ENCODE assay signal across 8 mouse cellular contexts in the genomic region with DNA sequence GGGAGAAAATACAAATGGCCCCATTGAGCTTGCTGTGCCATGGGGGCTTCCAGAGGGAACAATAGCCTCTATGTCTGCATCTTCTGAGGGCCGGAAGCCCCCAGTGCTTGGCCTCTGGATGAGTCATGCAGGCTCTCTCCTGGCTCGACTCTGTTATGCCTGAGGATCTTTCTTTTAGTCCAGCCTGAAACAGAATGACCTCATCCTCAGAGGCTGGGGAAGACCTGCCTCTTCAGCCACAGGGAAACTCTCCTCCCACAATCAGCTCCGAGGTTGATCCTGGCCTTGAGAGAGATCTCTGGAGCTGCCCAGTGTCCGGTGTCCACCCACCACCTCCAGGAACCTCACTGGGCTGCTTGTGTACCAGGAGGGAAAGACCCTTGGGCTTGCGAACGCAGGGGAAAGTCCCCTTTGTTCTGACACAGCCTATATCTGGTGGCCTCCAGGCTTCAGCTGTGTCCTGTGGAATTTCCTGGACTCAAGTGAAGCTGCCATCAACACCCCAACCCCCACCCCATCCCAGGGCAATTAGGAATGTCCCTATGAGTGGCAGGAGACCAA.
DNase-seq lines count a peak whose midpoint lies in the region; ATAC-seq and TF ChIP-seq lines count a peak whose summit lies in the region.

No protein-coding gene starts in this region.

- dilution Hi-C loops in CH12.LX (cut with MboI; ENCODE audit: extremely low pct_ligation_motif_present, extremely low pct_unique_long_range_greater_than_20kb, low sequenced_read_pairs) = no loop called here

- H3K27me3 ChIP-seq in CH12.LX (replicated peaks) = no peaks in the 10 kb centered on the region
- no peaks in the 10 kb centered on the region for H3K27me3 ChIP-seq in kidney, embryonic 16.5 days (ENCODE audit: insufficient read depth, low read length)

- no peak for TF ChIP-seq CTCF in CH12.LX (conservative IDR thresholded peaks at IDR 0.05 in 1 of 2, IDR thresholded peaks at IDR 0.05 in 1 of 2; ENCODE audit: low read depth in 2 of 2, low read length in 2 of 2)
- TF ChIP-seq CTCF in left cerebral cortex, adult 2 months (IDR thresholded peaks at IDR 0.05) = no peak

- WGBS in kidney, embryonic 16.5 days = 53% methylated on average over 6 of the region's 6 CpGs

- in situ Hi-C loops in CH12.LX (cut with MboI; ENCODE audit: low pct_ligation_motif_present, low pct_unique_long_range_greater_than_20kb, low sequenced_read_pairs) = loop anchor here (5.0 kb wide), 1 partner anchor 36 kb away; no protein-coding TSS in a partner anchor

- H3K27ac ChIP-seq in CH12.LX (ENCODE audit: insufficient read depth, low read depth) = peak overlapping the region; percentile 75
- H3K27ac ChIP-seq in kidney, embryonic 16.5 days (ENCODE audit: low read length) = peak overlapping the region; percentile 74
- no peak overlapping the region for H3K27ac ChIP-seq in left cerebral cortex, adult 2 months

- H3K4me1 ChIP-seq in CH12.LX (ENCODE audit: control insufficient read depth in 1 of 2, insufficient read depth in 2 of 2) = peaks cover 36 to 61% of the 10 kb centered on the region in 2 experiments
- H3K4me1 ChIP-seq in kidney, embryonic 16.5 days (ENCODE audit: insufficient read depth, low read length) = peaks cover 14% of the 10 kb centered on the region

- H3K4me3 ChIP-seq in CH12.LX (replicated peaks in 1 of 3; ENCODE audit: low read depth in 2 of 3, low read length in 2 of 3, poor library complexity in 1 of 3) = no peak overlapping the region
- H3K4me3 ChIP-seq in kidney, embryonic 16.5 days (ENCODE audit: low read length) = no peak overlapping the region
- no peak overlapping the region for H3K4me3 ChIP-seq in left cerebral cortex, adult 2 months

- H3K79me2 ChIP-seq in CH12.LX (replicated peaks; ENCODE audit: control insufficient read depth, extremely low read depth, insufficient read depth, poor library complexity, severe bottlenecking) = no peaks in the 10 kb centered on the region

- peak; percentile 68 for TF ChIP-seq EP300 in CH12.LX (IDR thresholded peaks at IDR 0.05; ENCODE audit: low read length)

- peak; percentile 86 for ATAC-seq in kidney, embryonic 16.5 days (ENCODE audit: low FRiP score, low TSS enrichment)

- intact Hi-C loops in left cerebral cortex, adult 2 months (cut with DNase I) = no loop called here

- no peak for TF ChIP-seq POLR2A in CH12.LX (IDR thresholded peaks at IDR 0.05; ENCODE audit: low read depth, low read length)

- no peaks in the 10 kb centered on the region for H3K9me3 ChIP-seq in CH12.LX (replicated peaks; ENCODE audit: low read length)
- no peaks in the 10 kb centered on the region for H3K9me3 ChIP-seq in kidney, embryonic 16.5 days (ENCODE audit: low read length)

- no peak; the same call in 1 of the 2 replicates for TF ChIP-seq RAD21 in CH12.LX (IDR thresholded peaks at IDR 0.05; ENCODE audit: low read depth, low read length)

- H3K36me3 ChIP-seq in CH12.LX (replicated peaks in 1 of 2; ENCODE audit: control insufficient read depth in 1 of 2, insufficient read depth in 1 of 2, low read length in 1 of 2) = no peaks in the 10 kb centered on the region
- H3K36me3 ChIP-seq in kidney, embryonic 16.5 days (ENCODE audit: insufficient read depth, low read length) = no peaks in the 10 kb centered on the region

- peak; percentile 65 for DNase-seq in CH12.LX (ENCODE audit: extremely low read depth)
- peak; percentile 37 for DNase-seq in adrenal gland, postnatal 25 days
- peak; percentile 72 for DNase-seq in heart, adult 8-10 months (ENCODE audit: low spot score)
- peak; percentile 62 to 78 for DNase-seq in lung, postnatal 4 days
- DNase-seq in left cerebral cortex, adult 2 months (ENCODE audit: extremely low spot score in 1 of 2, low spot score in 2 of 2) = no peak
- DNase-seq in urinary bladder, postnatal 10 days (ENCODE audit: low spot score) = no peak
- no peak for DNase-seq in ovary, postnatal 10 days (ENCODE audit: low spot score)

- H3K4me2 ChIP-seq in CH12.LX (ENCODE audit: insufficient read depth, low read depth, poor library complexity, severe bottlenecking) = peak overlapping the region; percentile 32; the same call in 1 of the 2 replicates
- no peak overlapping the region for H3K4me2 ChIP-seq in kidney, embryonic 16.5 days (replicated peaks; ENCODE audit: low read depth, low read length)

- H3K9ac ChIP-seq in CH12.LX (ENCODE audit: insufficient read depth, low read depth) = no peak overlapping the region
- H3K9ac ChIP-seq in kidney, embryonic 16.5 days (replicated peaks; ENCODE audit: low read length) = no peak overlapping the region

TF ChIP-seq in CH12.LX, 34 proteins besides CTCF, POLR2A, EP300 and RAD21:
- TF ChIP-seq MEF2A (IDR thresholded peaks at IDR 0.05; ENCODE audit: borderline replicate concordance, low read depth, low read length) (peak; percentile 74; the same call in 1 of the 2 replicates), ZNF384 (IDR thresholded peaks at IDR 0.05; ENCODE audit: low read depth, low read length) (no peak), JUN (IDR thresholded peaks at IDR 0.05; ENCODE audit: insufficient read depth, low read depth, low read length) (peak; percentile 79), NELFE (IDR thresholded peaks at IDR 0.05; ENCODE audit: low read depth, low read length) (no peak), ETS1 (conservative IDR thresholded peaks at IDR 0.05; ENCODE audit: low read depth, low read length) (peak; percentile 84), NRF1 (IDR thresholded peaks at IDR 0.05; ENCODE audit: low read depth, low read length) (no peak), POLR2AphosphoS2 (IDR thresholded peaks at IDR 0.05; ENCODE audit: low read depth, low read length) (no peak), TCF12 (IDR thresholded peaks at IDR 0.05; ENCODE audit: low read depth, low read length) (peak; percentile 84), BHLHE40 (IDR thresholded peaks at IDR 0.05; ENCODE audit: low read depth, low read length) (peak; percentile 37; the same call in 1 of the 2 replicates), UBTF (IDR thresholded peaks at IDR 0.05; ENCODE audit: low read depth, low read length) (no peak), ZKSCAN1 (IDR thresholded peaks at IDR 0.05; ENCODE audit: borderline replicate concordance, low read depth, low read length) (no peak), MAFK (IDR thresholded peaks at IDR 0.05; ENCODE audit: insufficient replicate concordance, low read length) (no peak; the same call in 1 of the 2 replicates), MYC (IDR thresholded peaks at IDR 0.05; ENCODE audit: low read depth, low read length) (no peak), PAX5 (IDR thresholded peaks at IDR 0.05; ENCODE audit: low read length) (no peak), SMC3 (IDR thresholded peaks at IDR 0.05; ENCODE audit: low read depth, low read length) (no peak), IRF4 (IDR thresholded peaks at IDR 0.05; ENCODE audit: low read depth, low read length) (peak; percentile 41; the same call in 1 of the 2 replicates), USF2 (conservative IDR thresholded peaks at IDR 0.05; ENCODE audit: low read depth, low read length) (no peak), JUND (conservative IDR thresholded peaks at IDR 0.05; ENCODE audit: low read depth, low read length) (peak; percentile 73), MXI1 (IDR thresholded peaks at IDR 0.05; ENCODE audit: low read depth, low read length) (peak; percentile 12; the same call in 1 of the 2 replicates), CHD2 (IDR thresholded peaks at IDR 0.05; ENCODE audit: low read length) (peak; percentile 81), MAZ (IDR thresholded peaks at IDR 0.05; ENCODE audit: low read depth, low read length) (no peak)

Comparison
In these comparisons a context has a peak if more than half of its experiments do, and no peak if none do; other contexts are left out.
1. DNase-seq: peak in CH12.LX (single experiment), adrenal gland, postnatal 25 days (single experiment), heart, adult 8-10 months (single experiment) and lung, postnatal 4 days (2 of 2); none in left cerebral cortex, adult 2 months (0 of 2), urinary bladder, postnatal 10 days (single experiment) and ovary, postnatal 10 days (single experiment).